Mouse (Mus musculus): ENCODE data around the gene Sigmar1. TPM values are rescaled to one million over a fixed set of nuclear protein-coding genes. Genes with fewer than 3 reads are reported as not detected.
A peak's percentile ranks its signal among the peaks of the same experiment; 100 is the strongest.
"Not testable (repeated sequence)": the region's sequence is repeated elsewhere in the genome, so short reads cannot be mapped to it uniquely, and the experiment has no call there.

The Sigmar1 gene
- total and polyA plus RNA-seq, 2 experiments from 2014 or later = 61.3 to 95.9 TPM

GRCm38 (mm10) chr4:41710229-41710628 lies 45.7 kb downstream of the Sigmar1 start:
- Histone ChIP-seq H3K27ac (no peak overlapping the region), H3K4me3 (ENCODE audit: low read length) (no peak overlapping the region), H3K4me2 (ENCODE audit: low read depth, low read length) (no peak overlapping the region), H3K9ac (replicated peaks; ENCODE audit: low read length) (no peak overlapping the region), H3K27me3 (ENCODE audit: insufficient read depth, low read length) (no peaks in the 10 kb centered on the region), H3K4me1 (ENCODE audit: insufficient read depth, low read length) (peaks cover 17% of the 10 kb centered on the region; the same call in 1 of the 2 replicates), H3K9me3 (ENCODE audit: low read length) (no peaks in the 10 kb centered on the region), H3K36me3 (ENCODE audit: insufficient read depth, low read length) (no peaks in the 10 kb centered on the region)
- ATAC-seq = no peak
- peak; percentile 23; the same call in 1 of the 2 replicates for TF ChIP-seq CTCF (IDR thresholded peaks at IDR 0.05; ENCODE audit: low read depth)
- WGBS = 65% methylated on average over 4 of the region's 4 CpGs
- DNase-seq (ENCODE audit: low spot score) = no peak

- WGBS = 46% methylated on average over 8 of the region's 8 CpGs
- no peak overlapping the region for H3K9ac ChIP-seq (replicated peaks; ENCODE audit: low read length)
Measured at GRCm38 (mm10) chr4:41708192-41708745, 47.7 kb downstream of the Sigmar1 start.

GRCm38 (mm10) chr4:41707011-41707535 lies 48.9 kb downstream of the Sigmar1 start:
- peak; percentile 86 for ATAC-seq
- H3K4me2 ChIP-seq (ENCODE audit: low read depth, low read length) = peak overlapping the region; percentile 31
- peaks cover 11% of the 10 kb centered on the region; the same call in 1 of the 2 replicates for H3K4me1 ChIP-seq (ENCODE audit: insufficient read depth, low read length)
- no peaks in the 10 kb centered on the region for H3K36me3 ChIP-seq (ENCODE audit: insufficient read depth, low read length)
- H3K9me3 ChIP-seq (ENCODE audit: low read length) = no peaks in the 10 kb centered on the region
- no peak overlapping the region for H3K4me3 ChIP-seq (ENCODE audit: low read length)
- peak; percentile 89 for DNase-seq (ENCODE audit: low spot score)
- peak overlapping the region; percentile 59; the same call in 1 of the 2 replicates for H3K27ac ChIP-seq
- TF ChIP-seq CTCF (IDR thresholded peaks at IDR 0.05; ENCODE audit: low read depth) = peak; percentile 88
- WGBS = under 1% methylated on average over 13 of the region's 13 CpGs
- no peaks in the 10 kb centered on the region for H3K27me3 ChIP-seq (ENCODE audit: insufficient read depth, low read length)
- H3K9ac ChIP-seq (replicated peaks; ENCODE audit: low read length) = 0 out of 2 replicates have a peak overlapping the region, but pooled peaks have one; percentile 17

More at GRCm38 (mm10) chr4:41708192-41708745, 47.7 kb downstream of the Sigmar1 start:
- peaks cover 17% of the 10 kb centered on the region; the same call in 1 of the 2 replicates for H3K4me1 ChIP-seq (ENCODE audit: insufficient read depth, low read length)
- TF ChIP-seq CTCF (IDR thresholded peaks at IDR 0.05; ENCODE audit: low read depth) = peak; percentile 77
- no peaks in the 10 kb centered on the region for H3K9me3 ChIP-seq (ENCODE audit: low read length)
- DNase-seq (ENCODE audit: low spot score) = peak; percentile 88
- H3K36me3 ChIP-seq (ENCODE audit: insufficient read depth, low read length) = no peaks in the 10 kb centered on the region
- no peak overlapping the region for H3K4me3 ChIP-seq (ENCODE audit: low read length)
- H3K27ac ChIP-seq = no peak overlapping the region
- H3K4me2 ChIP-seq (ENCODE audit: low read depth, low read length) = no peak overlapping the region
- peak; percentile 48 for ATAC-seq
- no peaks in the 10 kb centered on the region for H3K27me3 ChIP-seq (ENCODE audit: insufficient read depth, low read length)

GRCm38 (mm10) chr4:41705922-41706754 lies 49.8 kb downstream of the Sigmar1 start:
- H3K9me3 ChIP-seq (ENCODE audit: low read length) = no peaks in the 10 kb centered on the region

GRCm38 (mm10) chr4:41704651-41705050 lies 51.3 kb downstream of the Sigmar1 start:
- WGBS = 11% methylated on average over 5 of the region's 5 CpGs
- no peaks in the 10 kb centered on the region for H3K9me3 ChIP-seq (ENCODE audit: low read length)
- no peak for TF ChIP-seq CTCF (IDR thresholded peaks at IDR 0.05; ENCODE audit: low read depth)
- no peak overlapping the region for H3K27ac ChIP-seq
- ATAC-seq = no peak
- H3K27me3 ChIP-seq (ENCODE audit: insufficient read depth, low read length) = no peaks in the 10 kb centered on the region
- no peak overlapping the region for H3K4me2 ChIP-seq (ENCODE audit: low read depth, low read length)
- H3K9ac ChIP-seq (replicated peaks; ENCODE audit: low read length) = no peak overlapping the region
- H3K4me1 ChIP-seq (ENCODE audit: insufficient read depth, low read length) = peaks cover 7% of the 10 kb centered on the region; the same call in 1 of the 2 replicates
- DNase-seq (ENCODE audit: low spot score) = no peak
- no peak overlapping the region for H3K4me3 ChIP-seq (ENCODE audit: low read length)
- H3K36me3 ChIP-seq (ENCODE audit: insufficient read depth, low read length) = no peaks in the 10 kb centered on the region

More at GRCm38 (mm10) chr4:41705922-41706754, 49.8 kb downstream of the Sigmar1 start:
- H3K4me2 ChIP-seq (ENCODE audit: low read depth, low read length) = peak overlapping the region; percentile 31; the same call in 1 of the 2 replicates
- no peaks in the 10 kb centered on the region for H3K36me3 ChIP-seq (ENCODE audit: insufficient read depth, low read length)
- no peak overlapping the region for H3K9ac ChIP-seq (replicated peaks; ENCODE audit: low read length)
- DNase-seq (ENCODE audit: low spot score) (peak; percentile 31), ATAC-seq (no peak)
- 47% methylated on average over 19 of the region's 19 CpGs for WGBS
- TF ChIP-seq CTCF (IDR thresholded peaks at IDR 0.05; ENCODE audit: low read depth) = peak; percentile 4; the same call in 1 of the 2 replicates
- H3K27me3 ChIP-seq (ENCODE audit: insufficient read depth, low read length) = no peaks in the 10 kb centered on the region
- no peak overlapping the region for H3K4me3 ChIP-seq (ENCODE audit: low read length)
- no peak overlapping the region for H3K27ac ChIP-seq
- peaks cover 7% of the 10 kb centered on the region; the same call in 1 of the 2 replicates for H3K4me1 ChIP-seq (ENCODE audit: insufficient read depth, low read length)

- H3K36me3 ChIP-seq (ENCODE audit: insufficient read depth, low read length); H3K4me1 ChIP-seq (ENCODE audit: insufficient read depth, low read length); DNase-seq (ENCODE audit: low spot score); ATAC-seq; H3K9me3 ChIP-seq (ENCODE audit: low read length); H3K4me3 ChIP-seq (ENCODE audit: low read length); H3K27ac ChIP-seq; H3K4me2 ChIP-seq (ENCODE audit: low read depth, low read length); H3K9ac ChIP-seq (replicated peaks; ENCODE audit: low read length); H3K27me3 ChIP-seq (ENCODE audit: insufficient read depth, low read length): not testable (repeated sequence)
- 58% methylated on average over 2 of the region's 2 CpGs for WGBS
Measured at GRCm38 (mm10) chr4:41702226-41702625, 53.7 kb downstream of the Sigmar1 start.

- not testable (repeated sequence) for H3K4me3 ChIP-seq (ENCODE audit: low read length); H3K36me3 ChIP-seq (ENCODE audit: insufficient read depth, low read length); ATAC-seq; H3K4me1 ChIP-seq (ENCODE audit: insufficient read depth, low read length); H3K27me3 ChIP-seq (ENCODE audit: insufficient read depth, low read length); H3K9me3 ChIP-seq (ENCODE audit: low read length); H3K27ac ChIP-seq; DNase-seq (ENCODE audit: low spot score); H3K9ac ChIP-seq (replicated peaks; ENCODE audit: low read length); H3K4me2 ChIP-seq (ENCODE audit: low read depth, low read length)
- WGBS = 45% methylated on average over 1 of the region's 8 CpGs
Measured at GRCm38 (mm10) chr4:41700224-41700623, 55.7 kb downstream of the Sigmar1 start.

GRCm38 (mm10) chr4:41699783-41700182 lies 56.2 kb downstream of the Sigmar1 start, which contains the start of gene Il11ra1:
Gene Il11ra1, plus strand, starts transcription at chr4:41699989.
- H3K9me3 ChIP-seq (ENCODE audit: low read length); H3K27me3 ChIP-seq (ENCODE audit: insufficient read depth, low read length); H3K36me3 ChIP-seq (ENCODE audit: insufficient read depth, low read length); H3K27ac ChIP-seq; H3K4me2 ChIP-seq (ENCODE audit: low read depth, low read length); H3K9ac ChIP-seq (replicated peaks; ENCODE audit: low read length); ATAC-seq; DNase-seq (ENCODE audit: low spot score); H3K4me3 ChIP-seq (ENCODE audit: low read length); H3K4me1 ChIP-seq (ENCODE audit: insufficient read depth, low read length): not testable (repeated sequence)
- WGBS = 76% methylated on average over 9 of the region's 10 CpGs

GRCm38 (mm10) chr4:41698421-41699016 lies 57.4 kb downstream of the Sigmar1 start:
- H3K9ac ChIP-seq (replicated peaks; ENCODE audit: low read length); H3K4me2 ChIP-seq (ENCODE audit: low read depth, low read length); H3K36me3 ChIP-seq (ENCODE audit: insufficient read depth, low read length); H3K27ac ChIP-seq; H3K4me3 ChIP-seq (ENCODE audit: low read length); H3K9me3 ChIP-seq (ENCODE audit: low read length); ATAC-seq; H3K27me3 ChIP-seq (ENCODE audit: insufficient read depth, low read length); DNase-seq (ENCODE audit: low spot score); H3K4me1 ChIP-seq (ENCODE audit: insufficient read depth, low read length): not testable (repeated sequence)
- 15% methylated on average over 18 of the region's 32 CpGs for WGBS
